Mouse (Mus musculus): ENCODE measurements at regions not wholly inside any gene's neighbourhood (a gene's known extent, or its start where the extent isn't known, plus 50 kb on each side); places are given as distances from the start of the nearest gene placed in this dataset.

DNA sequence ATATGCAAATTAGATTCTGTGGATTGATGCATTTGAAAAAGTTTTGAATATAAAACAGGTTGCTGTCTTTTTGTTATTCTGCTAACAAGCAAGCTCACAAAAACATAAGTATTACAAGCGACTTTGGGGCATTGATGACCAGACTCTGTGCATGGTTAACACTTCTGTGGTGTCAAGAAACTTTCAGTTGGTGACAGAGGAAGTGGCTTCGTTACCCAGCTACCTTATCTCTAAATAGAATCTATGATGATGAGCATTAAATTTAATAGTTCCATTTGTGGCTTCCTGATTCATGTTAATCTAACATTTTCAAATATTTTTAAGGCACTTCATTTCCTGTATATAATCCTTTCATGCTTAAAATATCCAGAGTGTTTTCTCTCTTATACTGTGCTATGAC lies 100.8 kb downstream of the Tm2d1 start:
- no peak overlapping the region for H3K4me2 ChIP-seq (ENCODE audit: low read depth, severe bottlenecking)
- no peaks in the 10 kb centered on the region for H3K4me1 ChIP-seq (ENCODE audit: control insufficient read depth, insufficient read depth, low read length)
- 76% methylated on average over 2 of the region's 2 CpGs for WGBS
- no peak overlapping the region for H3K4me3 ChIP-seq (ENCODE audit: low read depth, low read length)
- H3K9ac ChIP-seq (ENCODE audit: low read length): no peak overlapping the region
- no peak overlapping the region for H3K27ac ChIP-seq (replicated peaks; ENCODE audit: low read depth, low read length)
- H3K9me3 ChIP-seq (ENCODE audit: control insufficient read depth, low read length): no peaks in the 10 kb centered on the region
- ATAC-seq (ENCODE audit: insufficient number of reproducible peaks, low FRiP score, low TSS enrichment, low read depth): no peak
- no peak for DNase-seq (ENCODE audit: low spot score)
- H3K27me3 ChIP-seq (ENCODE audit: control insufficient read depth, insufficient read depth, low read length): no peaks in the 10 kb centered on the region
- no peaks in the 10 kb centered on the region for H3K36me3 ChIP-seq (ENCODE audit: control insufficient read depth, insufficient read depth, low read length)

DNA sequence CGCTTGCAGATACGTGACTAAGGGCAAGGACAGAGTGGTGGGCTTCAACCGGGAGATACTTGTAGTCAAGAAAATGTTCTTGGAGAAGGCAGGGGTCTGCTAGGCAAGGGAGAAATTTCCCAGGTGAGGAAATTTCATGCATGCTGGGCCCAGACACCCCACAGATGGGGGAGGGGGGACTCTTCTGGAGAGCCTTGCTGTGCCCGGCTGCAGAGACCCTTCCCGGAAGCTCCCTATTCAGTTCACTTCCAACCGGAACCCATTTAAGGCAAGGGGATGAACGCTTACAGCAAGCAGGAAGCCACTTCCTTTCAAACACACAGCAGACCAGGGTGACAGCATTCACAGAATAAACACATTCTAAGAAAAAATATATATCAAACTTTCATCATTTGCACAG lies 124.8 kb downstream of the Tm2d1 start:
- no peak overlapping the region for H3K9ac ChIP-seq (ENCODE audit: low read length)
- ATAC-seq (ENCODE audit: insufficient number of reproducible peaks, low FRiP score, low TSS enrichment, low read depth) (no peak), DNase-seq (ENCODE audit: low spot score) (no peak)
- no peak overlapping the region for H3K4me3 ChIP-seq (ENCODE audit: low read depth, low read length)
- H3K27me3 ChIP-seq (ENCODE audit: control insufficient read depth, insufficient read depth, low read length): no peaks in the 10 kb centered on the region
- WGBS: 88% methylated on average over 7 of the region's 7 CpGs
- H3K4me2 ChIP-seq (ENCODE audit: low read depth, severe bottlenecking): no peak overlapping the region
- H3K27ac ChIP-seq (replicated peaks; ENCODE audit: low read depth, low read length): no peak overlapping the region
- H3K4me1 ChIP-seq (ENCODE audit: control insufficient read depth, insufficient read depth, low read length): no peaks in the 10 kb centered on the region
- H3K9me3 ChIP-seq (ENCODE audit: control insufficient read depth, low read length): no peaks in the 10 kb centered on the region
- no peaks in the 10 kb centered on the region for H3K36me3 ChIP-seq (ENCODE audit: control insufficient read depth, insufficient read depth, low read length)

DNA sequence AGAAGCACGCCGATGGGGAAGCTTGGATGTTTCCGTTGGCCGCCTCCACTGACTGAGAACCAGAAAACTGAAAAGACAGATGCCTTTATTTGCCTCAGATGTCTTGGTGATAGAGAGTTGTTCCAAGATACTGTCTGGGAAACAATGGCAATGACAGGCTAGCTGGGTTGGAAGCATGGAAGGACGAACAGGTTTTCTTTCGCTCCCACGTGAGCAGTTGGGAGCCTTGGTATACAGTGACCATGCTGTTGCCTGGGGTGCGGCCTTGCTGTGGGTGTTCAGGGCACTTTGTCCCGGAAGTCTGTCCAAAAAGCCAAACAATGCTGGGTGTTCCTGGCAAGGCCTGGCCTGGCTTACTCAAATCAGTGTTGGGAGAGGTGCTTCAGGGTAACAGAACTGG lies 125.4 kb downstream of the Tm2d1 start:
- H3K4me1 ChIP-seq (ENCODE audit: control insufficient read depth, insufficient read depth, low read length): no peaks in the 10 kb centered on the region
- no peaks in the 10 kb centered on the region for H3K9me3 ChIP-seq (ENCODE audit: control insufficient read depth, low read length)
- 94% methylated on average over 9 of the region's 9 CpGs for WGBS
- no peak overlapping the region for H3K4me3 ChIP-seq (ENCODE audit: low read depth, low read length)
- H3K36me3 ChIP-seq (ENCODE audit: control insufficient read depth, insufficient read depth, low read length): no peaks in the 10 kb centered on the region
- no peak overlapping the region for H3K4me2 ChIP-seq (ENCODE audit: low read depth, severe bottlenecking)
- H3K27ac ChIP-seq (replicated peaks; ENCODE audit: low read depth, low read length): no peak overlapping the region
- no peak overlapping the region for H3K9ac ChIP-seq (ENCODE audit: low read length)
- ATAC-seq (ENCODE audit: insufficient number of reproducible peaks, low FRiP score, low TSS enrichment, low read depth) (no peak), DNase-seq (ENCODE audit: low spot score) (no peak)
- H3K27me3 ChIP-seq (ENCODE audit: control insufficient read depth, insufficient read depth, low read length): no peaks in the 10 kb centered on the region

DNA sequence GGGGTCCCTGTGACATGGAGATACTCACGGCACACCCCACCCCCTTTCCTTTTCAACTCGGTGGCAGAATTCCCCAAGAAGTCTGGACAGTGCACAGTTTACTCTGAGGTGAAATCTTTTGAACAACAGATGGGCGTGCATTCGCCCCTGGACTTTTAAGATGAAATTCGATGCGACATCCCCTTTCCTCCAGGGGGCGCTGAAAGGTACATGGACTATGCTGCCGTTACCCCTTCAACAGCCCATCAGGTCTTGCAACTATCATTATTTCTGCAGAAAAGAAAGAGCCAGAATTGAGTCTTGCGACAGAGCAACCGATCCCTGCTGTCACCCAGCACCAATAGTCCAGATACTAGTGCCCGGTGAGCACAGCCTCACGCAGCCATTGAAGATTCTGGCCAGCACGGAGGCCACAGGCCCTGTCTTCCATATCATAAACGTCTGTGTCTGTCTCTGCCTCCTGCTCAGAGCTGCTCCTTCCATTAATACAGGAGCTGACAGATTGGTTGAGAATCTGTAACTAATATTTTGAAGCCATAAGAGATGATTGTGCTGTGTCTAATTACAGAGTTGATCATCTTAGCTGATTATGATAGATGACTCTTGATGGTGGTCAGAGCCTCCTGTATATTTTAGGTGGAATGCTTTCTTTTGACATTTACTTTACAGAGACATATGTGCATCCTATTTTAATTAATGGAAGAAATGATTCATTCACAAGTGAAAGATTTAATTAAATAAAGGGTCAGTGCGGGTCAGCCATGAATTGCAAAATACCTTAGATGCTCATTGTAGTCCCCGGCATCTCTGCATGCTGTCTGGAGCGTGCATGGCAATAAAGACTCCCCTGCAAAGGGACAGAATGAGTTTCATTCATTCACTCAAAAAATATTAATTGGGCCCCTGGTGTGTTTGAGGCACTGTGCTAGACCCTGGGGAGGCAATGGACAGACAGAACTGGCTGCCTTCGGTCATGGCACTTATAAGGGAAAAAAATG lies 128.0 kb downstream of the Tm2d1 start:
- H3K36me3 ChIP-seq (ENCODE audit: control insufficient read depth, insufficient read depth, low read length): no peaks in the 10 kb centered on the region
- no peaks in the 10 kb centered on the region for H3K4me1 ChIP-seq (ENCODE audit: control insufficient read depth, insufficient read depth, low read length)
- 55% methylated on average over 18 of the region's 18 CpGs for WGBS
- no peak for ATAC-seq (ENCODE audit: insufficient number of reproducible peaks, low FRiP score, low TSS enrichment, low read depth)
- H3K27me3 ChIP-seq (ENCODE audit: control insufficient read depth, insufficient read depth, low read length): no peaks in the 10 kb centered on the region
- H3K4me2 ChIP-seq (ENCODE audit: low read depth, severe bottlenecking): no peak overlapping the region
- H3K9me3 ChIP-seq (ENCODE audit: control insufficient read depth, low read length): no peaks in the 10 kb centered on the region
- H3K9ac ChIP-seq (ENCODE audit: low read length): no peak overlapping the region
- DNase-seq (ENCODE audit: low spot score): peak; percentile 58
- no peak overlapping the region for H3K27ac ChIP-seq (replicated peaks; ENCODE audit: low read depth, low read length)
- no peak overlapping the region for H3K4me3 ChIP-seq (ENCODE audit: low read depth, low read length)

DNA sequence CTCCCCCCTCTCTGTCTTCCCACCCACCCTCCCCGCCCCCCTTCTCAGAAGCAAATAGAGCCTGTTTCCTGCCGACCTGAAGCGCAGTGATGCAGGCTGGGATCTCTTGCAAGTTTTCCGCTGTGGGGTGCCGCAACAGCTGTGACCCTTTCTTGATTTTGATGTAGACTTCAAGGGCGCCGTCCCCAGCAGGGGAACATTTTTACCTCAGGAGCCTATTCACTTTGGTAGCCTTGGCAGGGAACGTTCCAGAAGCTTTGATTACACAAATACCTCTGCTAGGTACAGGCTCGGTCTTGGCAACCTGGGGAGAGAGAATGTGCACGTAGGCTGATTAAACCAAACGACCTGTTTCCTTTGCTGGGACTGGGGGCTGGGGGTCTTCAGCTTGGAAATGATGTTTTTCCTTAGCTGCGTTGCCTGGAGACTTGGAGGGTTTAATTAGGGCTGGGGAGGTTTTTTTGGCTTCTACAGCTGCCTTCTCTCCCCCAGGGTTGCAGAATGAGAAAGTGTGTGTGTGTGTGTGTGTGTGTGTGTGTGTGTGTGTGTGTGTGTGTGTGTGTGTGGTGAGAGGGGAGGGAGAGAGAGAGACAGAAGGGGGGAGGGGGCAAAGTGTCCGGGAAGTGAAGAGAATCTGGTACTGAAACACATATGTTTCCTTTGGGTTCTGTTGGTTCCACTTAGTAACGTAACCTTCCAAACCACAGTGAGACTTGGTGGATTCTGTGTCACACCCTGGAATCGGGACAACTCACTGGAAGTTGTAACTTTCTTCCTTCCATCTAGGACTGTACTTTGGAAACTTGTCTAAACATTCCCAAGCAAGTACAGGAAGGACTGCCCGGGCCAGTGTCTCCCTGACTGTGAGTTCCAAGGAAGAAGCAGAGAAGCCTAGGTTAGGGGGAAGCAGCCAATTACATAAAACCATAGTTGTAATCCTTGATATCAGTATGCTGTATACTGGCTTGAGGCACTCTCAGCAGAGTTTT lies 138.9 kb downstream of the Tm2d1 start:
- no peaks in the 10 kb centered on the region for H3K36me3 ChIP-seq (ENCODE audit: control insufficient read depth, insufficient read depth, low read length)
- ATAC-seq (ENCODE audit: insufficient number of reproducible peaks, low FRiP score, low TSS enrichment, low read depth): peak; percentile 84
- H3K27ac ChIP-seq (replicated peaks; ENCODE audit: low read depth, low read length): peak overlapping the region; percentile 88
- WGBS: 5% methylated on average over 14 of the region's 16 CpGs
- H3K4me3 ChIP-seq (ENCODE audit: low read depth, low read length): no peak overlapping the region
- DNase-seq (ENCODE audit: low spot score): peak; percentile 85
- H3K27me3 ChIP-seq (ENCODE audit: control insufficient read depth, insufficient read depth, low read length): no peaks in the 10 kb centered on the region
- H3K9ac ChIP-seq (ENCODE audit: low read length): no peak overlapping the region; the same call in 1 of the 2 replicates
- peaks cover 15% of the 10 kb centered on the region for H3K4me1 ChIP-seq (ENCODE audit: control insufficient read depth, insufficient read depth, low read length)
- H3K9me3 ChIP-seq (ENCODE audit: control insufficient read depth, low read length): no peaks in the 10 kb centered on the region
- peak overlapping the region; percentile 13; the same call in 1 of the 2 replicates for H3K4me2 ChIP-seq (ENCODE audit: low read depth, severe bottlenecking)

DNA sequence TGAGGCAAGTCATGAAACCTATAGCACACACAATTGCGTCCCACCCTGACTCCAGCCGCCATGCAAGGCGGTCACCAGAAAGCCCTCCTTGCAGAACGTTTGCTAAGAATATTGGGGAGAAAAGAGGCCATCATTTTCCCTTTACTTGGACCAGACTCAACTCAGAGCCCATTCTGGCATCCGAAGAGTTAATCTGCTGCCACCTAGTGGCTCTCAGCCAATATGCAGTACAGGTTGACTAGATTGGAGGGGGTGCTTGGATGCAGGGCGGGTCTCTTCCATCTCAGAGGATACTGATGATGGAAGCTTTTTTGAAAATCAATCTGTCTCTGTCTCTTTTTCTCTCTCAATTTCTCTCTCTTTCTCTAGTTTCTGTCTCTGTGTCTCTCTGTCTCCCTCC lies 139.6 kb downstream of the Tm2d1 start:
- ATAC-seq (ENCODE audit: insufficient number of reproducible peaks, low FRiP score, low TSS enrichment, low read depth): peak; percentile 85

DNA sequence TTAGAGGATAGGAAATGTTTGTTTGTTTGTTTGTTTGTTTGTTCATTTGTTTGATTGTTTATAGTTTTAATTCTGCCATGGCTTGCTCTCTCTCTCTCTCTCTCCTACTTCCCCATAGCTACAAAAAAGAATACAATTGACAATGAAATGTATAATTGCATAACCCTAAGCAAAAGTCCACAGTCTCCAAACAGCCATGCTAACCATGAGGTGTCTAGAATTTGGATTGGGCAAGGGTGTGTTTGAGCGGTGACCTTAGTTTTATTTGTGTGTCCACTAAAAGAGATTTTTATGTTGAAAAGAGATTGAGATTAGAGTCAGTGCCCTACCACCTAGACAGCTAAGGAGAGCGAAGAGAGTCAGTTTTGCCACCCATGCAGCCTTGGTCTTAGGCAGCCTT lies 141.2 kb downstream of the Tm2d1 start:
- H3K27ac ChIP-seq (replicated peaks; ENCODE audit: low read depth, low read length): no peak overlapping the region

More for the DNA sequence above, 139.6 kb downstream of the Tm2d1 start:
- WGBS: 2% methylated on average over 6 of the region's 6 CpGs
- peak overlapping the region; percentile 88; the same call in 1 of the 2 replicates for H3K27ac ChIP-seq (replicated peaks; ENCODE audit: low read depth, low read length)
- H3K4me2 ChIP-seq (ENCODE audit: low read depth, severe bottlenecking): peak overlapping the region; percentile 12; the same call in 1 of the 2 replicates
- H3K9ac ChIP-seq (ENCODE audit: low read length): no peak overlapping the region
- DNase-seq (ENCODE audit: low spot score): peak; percentile 92
- H3K4me1 ChIP-seq (ENCODE audit: control insufficient read depth, insufficient read depth, low read length): peaks cover 15% of the 10 kb centered on the region
- H3K27me3 ChIP-seq (ENCODE audit: control insufficient read depth, insufficient read depth, low read length): no peaks in the 10 kb centered on the region
- H3K4me3 ChIP-seq (ENCODE audit: low read depth, low read length): no peak overlapping the region
- H3K9me3 ChIP-seq (ENCODE audit: control insufficient read depth, low read length): no peaks in the 10 kb centered on the region
- H3K36me3 ChIP-seq (ENCODE audit: control insufficient read depth, insufficient read depth, low read length): no peaks in the 10 kb centered on the region

DNA sequence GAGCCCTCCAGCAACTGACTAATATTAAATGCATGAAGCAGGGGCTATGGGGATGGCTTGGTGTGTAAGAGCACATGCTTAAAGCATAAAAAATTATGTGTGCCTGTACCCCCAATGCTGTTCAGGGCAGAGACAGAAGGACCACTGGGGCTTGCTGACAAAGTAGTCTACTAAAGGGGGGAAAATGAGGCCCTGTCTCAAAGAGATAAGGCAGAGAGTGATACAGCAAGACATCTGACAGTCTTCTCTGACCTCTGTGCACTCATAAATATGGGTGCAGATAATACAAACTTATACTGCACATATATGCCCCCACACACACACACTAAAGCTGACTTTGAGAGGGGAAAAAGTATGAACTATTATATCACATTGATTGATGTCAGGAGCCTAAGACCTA lies 142.8 kb downstream of the Tm2d1 start:
- no peak overlapping the region for H3K4me3 ChIP-seq (ENCODE audit: low read depth, low read length)
- no peak overlapping the region for H3K4me2 ChIP-seq (ENCODE audit: low read depth, severe bottlenecking)
- no peaks in the 10 kb centered on the region for H3K27me3 ChIP-seq (ENCODE audit: control insufficient read depth, insufficient read depth, low read length)
- no peaks in the 10 kb centered on the region for H3K9me3 ChIP-seq (ENCODE audit: control insufficient read depth, low read length)
- no peaks in the 10 kb centered on the region for H3K36me3 ChIP-seq (ENCODE audit: control insufficient read depth, insufficient read depth, low read length)
- H3K9ac ChIP-seq (ENCODE audit: low read length): no peak overlapping the region
- H3K27ac ChIP-seq (replicated peaks; ENCODE audit: low read depth, low read length): no peak overlapping the region
- ATAC-seq (ENCODE audit: insufficient number of reproducible peaks, low FRiP score, low TSS enrichment, low read depth) (no peak), DNase-seq (ENCODE audit: low spot score) (no peak)
- peaks cover 13% of the 10 kb centered on the region for H3K4me1 ChIP-seq (ENCODE audit: control insufficient read depth, insufficient read depth, low read length)

More for the DNA sequence above, 141.2 kb downstream of the Tm2d1 start:
- Histone ChIP-seq H3K4me3 (ENCODE audit: low read depth, low read length) (no peak overlapping the region), H3K27me3 (ENCODE audit: control insufficient read depth, insufficient read depth, low read length) (no peaks in the 10 kb centered on the region), H3K36me3 (ENCODE audit: control insufficient read depth, insufficient read depth, low read length) (no peaks in the 10 kb centered on the region), H3K9me3 (ENCODE audit: control insufficient read depth, low read length) (no peaks in the 10 kb centered on the region), H3K4me1 (ENCODE audit: control insufficient read depth, insufficient read depth, low read length) (peaks cover 15% of the 10 kb centered on the region), H3K4me2 (ENCODE audit: low read depth, severe bottlenecking) (no peak overlapping the region), H3K9ac (ENCODE audit: low read length) (no peak overlapping the region)
- ATAC-seq (ENCODE audit: insufficient number of reproducible peaks, low FRiP score, low TSS enrichment, low read depth) (no peak), DNase-seq (ENCODE audit: low spot score) (no peak)
- WGBS: 95% methylated on average over 2 of the region's 2 CpGs

Measured in limb, embryonic 11.5 days (tissue).